Mouse (Mus musculus): ENCODE measurements around the gene 1700074P13Rik.
"Not testable (repeated sequence)": the region's sequence is repeated elsewhere in the genome, so short reads cannot be mapped to it uniquely, and the experiment has no call there.

The 1700074P13Rik gene

GRCm38 (mm10) chr6:40940457-40940856 lies at the start of gene 1700074P13Rik:
1700074P13Rik (minus strand) TSS chr6:40940557.
- DNase-seq (ENCODE audit: low spot score), result no peak

- not testable (repeated sequence) for DNase-seq (ENCODE audit: low spot score)
Observed at GRCm38 (mm10) chr6:40964454-40964853, 24.1 kb upstream of the 1700074P13Rik start, which contains the start of gene 1810009J06Rik. 1810009J06Rik (plus strand) TSS chr6:40964754.

- no peak for DNase-seq (ENCODE audit: low spot score)
Observed at GRCm38 (mm10) chr6:40953716-40954115, 13.4 kb upstream of the 1700074P13Rik start.

- no peak for DNase-seq (ENCODE audit: low spot score)
Observed at GRCm38 (mm10) chr6:40951770-40952169, 11.4 kb upstream of the 1700074P13Rik start, which contains the start of gene Gm4744. Gm4744 (minus strand) TSS chr6:40951870.

GRCm38 (mm10) chr6:40919954-40920353 lies 20.4 kb downstream of the 1700074P13Rik start:
- DNase-seq (ENCODE audit: low spot score), result no peak

GRCm38 (mm10) chr6:40900287-40900686 lies 40.1 kb downstream of the 1700074P13Rik start, which contains the start of gene Prss58:
Prss58 (minus strand) TSS chr6:40900387.
- DNase-seq (ENCODE audit: low spot score), result no peak

GRCm38 (mm10) chr6:40894716-40895115 lies 45.6 kb downstream of the 1700074P13Rik start:
- DNase-seq (ENCODE audit: low spot score), result no peak

- no peak for DNase-seq (ENCODE audit: low spot score)
Observed at GRCm38 (mm10) chr6:40893577-40893976, 46.8 kb downstream of the 1700074P13Rik start.

- no peak for DNase-seq (ENCODE audit: low spot score)
Observed at GRCm38 (mm10) chr6:40891754-40892153, 48.6 kb downstream of the 1700074P13Rik start.

- DNase-seq (ENCODE audit: low spot score), result no peak
Observed at GRCm38 (mm10) chr6:40890973-40891372, 49.4 kb downstream of the 1700074P13Rik start.

GRCm38 (mm10) chr6:40887394-40887793 lies 53.0 kb downstream of the 1700074P13Rik start, which contains the start of gene Moxd2:
Moxd2 (minus strand) TSS chr6:40887494.
- DNase-seq (ENCODE audit: low spot score), result no peak
